Mouse (Mus musculus): ENCODE measurements around the gene Mon1a. TPM values are rescaled to one million over a fixed set of nuclear protein-coding genes. Genes with fewer than 3 reads are reported as not detected.

Gene Mon1a
- polyA plus RNA-seq, 1 experiment from 2014 or later = 23.2 TPM

DNA sequence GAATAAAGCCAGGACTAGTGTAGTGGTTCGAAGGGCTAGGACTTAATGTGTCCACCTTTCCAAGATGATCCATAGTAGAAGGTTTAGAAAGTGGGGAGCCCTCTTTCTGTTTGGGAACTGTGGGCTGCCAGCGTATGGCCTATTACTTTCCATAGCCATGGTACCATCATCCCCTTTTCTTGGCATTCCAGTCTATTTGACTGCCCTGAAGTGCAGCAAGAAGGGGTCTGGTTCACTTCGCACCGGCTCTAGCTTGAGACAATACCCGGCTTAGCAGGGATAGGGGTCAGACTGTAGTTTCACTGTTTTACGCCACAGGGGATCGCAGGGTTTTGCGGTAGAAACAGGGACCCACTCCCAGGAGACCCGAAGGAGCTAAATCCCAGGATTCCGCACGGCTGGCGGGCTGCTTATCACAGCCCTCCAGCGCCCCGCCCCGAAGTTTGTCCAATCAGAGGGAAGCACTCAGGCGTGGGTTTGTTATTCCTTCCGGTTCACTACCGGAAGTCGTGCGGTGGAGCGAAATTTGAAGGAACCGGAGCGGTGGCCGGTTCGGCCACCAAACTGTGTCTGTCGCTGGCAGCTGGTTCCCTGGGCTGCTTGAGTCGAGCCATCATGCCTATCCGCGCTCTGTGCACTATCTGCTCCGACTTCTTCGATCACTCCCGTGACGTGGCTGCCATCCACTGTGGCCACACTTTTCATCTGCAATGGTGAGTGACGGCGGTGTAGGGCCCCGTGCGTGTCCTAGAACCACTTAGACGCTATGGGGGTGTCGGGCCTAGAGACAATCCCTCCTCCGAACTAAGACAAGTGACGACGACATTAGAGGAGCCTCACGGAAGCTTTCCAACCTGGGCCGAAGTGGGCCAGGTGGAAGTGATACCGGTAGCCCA is 62.8 kb downstream of the Mon1a start:
- Histone ChIP-seq H3K36me3 (ENCODE audit: control insufficient read depth, insufficient read depth, low read length) (no peaks in the 10 kb centered on the region), H3K27ac (ENCODE audit: low read length) (peak overlapping the region; percentile 58), H3K4me1 (ENCODE audit: control insufficient read depth, insufficient read depth, low read length) (peaks cover 8% of the 10 kb centered on the region; the same call in 1 of the 2 replicates), H3K4me3 (replicated peaks; ENCODE audit: low read length) (peak overlapping the region; percentile 63), H3K4me2 (ENCODE audit: low read depth, low read length) (peak overlapping the region; percentile 91), H3K27me3 (ENCODE audit: control insufficient read depth, insufficient read depth, low read length) (no peaks in the 10 kb centered on the region), H3K9me3 (replicated peaks; ENCODE audit: control insufficient read depth, low read length) (no peaks in the 10 kb centered on the region), H3K9ac (ENCODE audit: low read length) (peak overlapping the region; percentile 73)
- ATAC-seq (ENCODE audit: insufficient read depth, low FRiP score) = peak; percentile 93
- 14% methylated on average over 45 of the region's 45 CpGs for WGBS

Other genes starting within 250 kb of the Mon1a start
- gene Slc38a3, start 218.6 kb upstream of the Mon1a start, polyA plus RNA-seq (2015; fragmentation: Nextera tagmentation; extraction: Ambion mirVana) = 13.0 and 15.1 TPM in 2 replicates
- 0.42 and 2.0 TPM in 2 replicates for gene Gnat1, start 208.4 kb upstream of the Mon1a start, polyA plus RNA-seq (2015; fragmentation: Nextera tagmentation; extraction: Ambion mirVana)
- gene Sema3f, start 177.7 kb upstream of the Mon1a start, polyA plus RNA-seq (2015; fragmentation: Nextera tagmentation; extraction: Ambion mirVana) = 15.1 and 16.8 TPM in 2 replicates
- 183 and 187 TPM in 2 replicates for gene Rbm5, start 117.2 kb upstream of the Mon1a start, polyA plus RNA-seq (2015; fragmentation: Nextera tagmentation; extraction: Ambion mirVana)
- 63.7 and 71.2 TPM in 2 replicates for gene Rbm6, start 14.9 kb upstream of the Mon1a start, polyA plus RNA-seq (2015; fragmentation: Nextera tagmentation; extraction: Ambion mirVana)
- 15.8 and 17.9 TPM in 2 replicates for gene Mst1r, start 18.7 kb downstream of the Mon1a start, polyA plus RNA-seq (2015; fragmentation: Nextera tagmentation; extraction: Ambion mirVana)
- not detected in 2 replicates for gene Actl11, start 40.3 kb downstream of the Mon1a start, polyA plus RNA-seq (2015; fragmentation: Nextera tagmentation; extraction: Ambion mirVana)
- 2.6 and 2.9 TPM in 2 replicates for gene Camkv, start 47.5 kb downstream of the Mon1a start, polyA plus RNA-seq (2015; fragmentation: Nextera tagmentation; extraction: Ambion mirVana)
- gene Traip, start 62.0 kb downstream of the Mon1a start, polyA plus RNA-seq (2015; fragmentation: Nextera tagmentation; extraction: Ambion mirVana) = 16.4 and 20.4 TPM in 2 replicates
- 34.8 and 40.0 TPM in 2 replicates for gene Uba7, start 87.4 kb downstream of the Mon1a start, polyA plus RNA-seq (2015; fragmentation: Nextera tagmentation; extraction: Ambion mirVana)
- gene Gm20661, start 94.9 kb downstream of the Mon1a start, polyA plus RNA-seq (2015; fragmentation: Nextera tagmentation; extraction: Ambion mirVana) = 5.9 and 7.5 TPM in 2 replicates
- gene Inka1, start 97.7 kb downstream of the Mon1a start, polyA plus RNA-seq (2015; fragmentation: Nextera tagmentation; extraction: Ambion mirVana) = 42.6 and 42.7 TPM in 2 replicates
- 12.2 and 12.7 TPM in 2 replicates for gene Cdhr4, start 104.3 kb downstream of the Mon1a start, polyA plus RNA-seq (2015; fragmentation: Nextera tagmentation; extraction: Ambion mirVana)
- gene Gm20662, start 108.2 kb downstream of the Mon1a start, polyA plus RNA-seq (2015; fragmentation: Nextera tagmentation; extraction: Ambion mirVana) = 0.52 and 0.67 TPM in 2 replicates
- 50.5 and 50.6 TPM in 2 replicates for gene Ip6k1, start 114.3 kb downstream of the Mon1a start, polyA plus RNA-seq (2015; fragmentation: Nextera tagmentation; extraction: Ambion mirVana)
- 49.3 and 56.1 TPM in 2 replicates for gene Gmppb, start 161.1 kb downstream of the Mon1a start, polyA plus RNA-seq (2015; fragmentation: Nextera tagmentation; extraction: Ambion mirVana)
- 3.9 and 4.5 TPM in 2 replicates for gene Amigo3, start 165.0 kb downstream of the Mon1a start, polyA plus RNA-seq (2015; fragmentation: Nextera tagmentation; extraction: Ambion mirVana)
- gene Mst1, start 192.3 kb downstream of the Mon1a start, polyA plus RNA-seq (2015; fragmentation: Nextera tagmentation; extraction: Ambion mirVana) = 7.8 and 8.7 TPM in 2 replicates
- gene Rnf123, start 195.2 kb downstream of the Mon1a start, polyA plus RNA-seq (2015; fragmentation: Nextera tagmentation; extraction: Ambion mirVana) = 31.2 and 32.8 TPM in 2 replicates
- 75.1 and 82.7 TPM in 2 replicates for gene Apeh, start 206.5 kb downstream of the Mon1a start, polyA plus RNA-seq (2015; fragmentation: Nextera tagmentation; extraction: Ambion mirVana)